In the genomic region with DNA sequence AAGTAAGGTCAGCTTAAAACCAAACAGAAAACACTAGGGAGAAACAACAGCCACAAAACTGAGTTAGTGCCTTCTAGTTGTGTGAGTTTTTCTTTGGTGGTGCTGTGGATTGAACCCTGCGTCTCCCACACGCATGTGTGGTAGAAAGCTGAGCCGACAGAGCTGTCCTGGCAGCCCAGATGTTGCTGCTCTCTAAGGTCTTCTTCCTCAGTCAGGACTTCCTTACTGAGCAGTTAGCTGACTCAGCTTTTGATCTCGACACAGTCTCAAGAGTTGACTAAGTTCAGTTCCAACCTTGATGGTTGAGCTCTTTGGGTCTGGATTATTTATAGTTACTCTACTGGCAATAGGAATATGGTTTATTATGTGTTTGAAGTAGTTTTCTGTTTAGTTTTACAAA, we compare ENCODE assay signal across 13 mouse cellular contexts.
DNase-seq lines count a peak whose midpoint lies in the region; ATAC-seq and TF ChIP-seq lines count a peak whose summit lies in the region.
"Had no signal": no experiment of that assay in that cellular context is flagged by ENCODE, and none has a peak within 500 bp of the region (broad histone marks: within the 10 kb centered on the region; RNA-seq: fewer than 3 reads in every experiment).

No protein-coding gene starts in this region.

- in situ Hi-C loops in ES-E14 (cut with MboI; ENCODE audit: low sequenced_read_pairs in 2 of 2, unreplicated experiment in 2 of 2) = no loop called here

- no peaks in the 10 kb centered on the region for H3K27me3 ChIP-seq in kidney, postnatal 0 days (ENCODE audit: insufficient read depth, low read length)
- H3K27me3 ChIP-seq in megakaryocyte, embryonic 14.5 days (replicated peaks) = no peaks in the 10 kb centered on the region
- H3K27me3 ChIP-seq: forebrain, embryonic 12.5 days; neural tube, embryonic 13.5 days had no signal

- H3K4me3 ChIP-seq in kidney, postnatal 0 days (replicated peaks; ENCODE audit: low read depth, low read length) = no peak overlapping the region
- no peak overlapping the region for H3K4me3 ChIP-seq in ES-E14 (ENCODE audit: insufficient read depth in 1 of 2, low read depth in 1 of 2, low read length in 2 of 2, poor library complexity in 1 of 2, severe bottlenecking in 1 of 2)
- H3K4me3 ChIP-seq in megakaryocyte, embryonic 14.5 days (replicated peaks) = peak overlapping the region; percentile 84
- H3K4me3 ChIP-seq: forebrain, embryonic 12.5 days had no signal

- peaks cover 7% of the 10 kb centered on the region; the same call in 1 of the 2 replicates for H3K4me1 ChIP-seq in kidney, postnatal 0 days (replicated peaks; ENCODE audit: insufficient read depth, low read length)
- H3K4me1 ChIP-seq in ES-E14 (ENCODE audit: control insufficient read depth in 2 of 2, insufficient read depth in 2 of 2, low read length in 2 of 2, poor library complexity in 1 of 2) = peaks cover 0 to 4% of the 10 kb centered on the region in 2 experiments; a peak in 1 of 4 replicates
- peaks cover 38% of the 10 kb centered on the region for H3K4me1 ChIP-seq in megakaryocyte, embryonic 14.5 days

- no peaks in the 10 kb centered on the region for H3K36me3 ChIP-seq in kidney, postnatal 0 days (ENCODE audit: insufficient read depth, low read length)
- peaks cover 2% of the 10 kb centered on the region for H3K36me3 ChIP-seq in ES-E14 (ENCODE audit: control insufficient read depth, insufficient read depth, low read length, poor library complexity, severe bottlenecking)
- peaks cover 32% of the 10 kb centered on the region for H3K36me3 ChIP-seq in megakaryocyte, embryonic 14.5 days (replicated peaks; ENCODE audit: low read length)
- H3K36me3 ChIP-seq: forebrain, embryonic 12.5 days; neural tube, embryonic 13.5 days had no signal

- DNase-seq in kidney, postnatal 0 days (ENCODE audit: low spot score) = peak; percentile 24
- DNase-seq in kidney, adult 18-20 months = no peak
- peak; percentile 22 for DNase-seq in CD4-positive helper T cell, adult 2 months (ENCODE audit: low read depth, low spot score)
- no peak for DNase-seq in ES-E14 (ENCODE audit: low read depth, low spot score)
- no peak for DNase-seq in cerebellum, postnatal 36 days
- DNase-seq in retina, postnatal 1 day = no peak
- DNase-seq: heart, postnatal 36 days; kidney, postnatal 14 days; lung, postnatal 10 days had no signal

- WGBS in kidney, postnatal 0 days = 35% methylated on average over 4 of the region's 4 CpGs

- no peak overlapping the region for H3K27ac ChIP-seq in kidney, postnatal 0 days
- no peak overlapping the region for H3K27ac ChIP-seq in ES-E14 (ENCODE audit: insufficient read depth, low read depth, low read length, poor library complexity, severe bottlenecking)
- H3K27ac ChIP-seq: forebrain, embryonic 12.5 days; neural tube, embryonic 13.5 days had no signal

- no peak for ATAC-seq in kidney, postnatal 0 days (replicated peaks; ENCODE audit: low FRiP score, low read depth)
- no peak for ATAC-seq in cerebellum, adult (ENCODE audit: insufficient number of reproducible peaks, low FRiP score, low TSS enrichment)

- no peak for TF ChIP-seq CTCF in kidney, postnatal 0 days (IDR thresholded peaks at IDR 0.05; ENCODE audit: low read depth)

- H3K9me3 ChIP-seq in kidney, postnatal 0 days (replicated peaks; ENCODE audit: low read length) = no peaks in the 10 kb centered on the region
- no peaks in the 10 kb centered on the region for H3K9me3 ChIP-seq in ES-E14 (ENCODE audit: control insufficient read depth, insufficient read depth, low read depth, low read length)
- H3K9me3 ChIP-seq in megakaryocyte, embryonic 14.5 days = no peaks in the 10 kb centered on the region
- H3K9me3 ChIP-seq: forebrain, embryonic 12.5 days; neural tube, embryonic 13.5 days had no signal

- no peak overlapping the region for H3K9ac ChIP-seq in kidney, postnatal 0 days (ENCODE audit: low read depth, low read length)
- H3K9ac ChIP-seq in ES-E14 (ENCODE audit: insufficient read depth, low read depth, low read length, poor library complexity, severe bottlenecking) = no peak overlapping the region
- H3K9ac ChIP-seq: forebrain, embryonic 12.5 days; neural tube, embryonic 13.5 days had no signal

- H3K4me2 ChIP-seq in kidney, postnatal 0 days (ENCODE audit: low read length) = no peak overlapping the region
- H3K4me2 ChIP-seq: forebrain, embryonic 12.5 days had no signal

TF ChIP-seq in ES-E14, 5 proteins besides CTCF, POLR2A, EP300 and RAD21:
- no peak for TF ChIP-seq ZC3H11A (IDR thresholded peaks at IDR 0.05; ENCODE audit: borderline replicate concordance, low read depth, low read length)
- no peak for TF ChIP-seq CHD2 (IDR thresholded peaks at IDR 0.05; ENCODE audit: low read depth, low read length)
- TF ChIP-seq HCFC1 (IDR thresholded peaks at IDR 0.05; ENCODE audit: borderline replicate concordance, insufficient read depth, low read length) = no peak
- no peak for TF ChIP-seq ZNF384 (IDR thresholded peaks at IDR 0.05; ENCODE audit: low read depth, low read length)
- peak; percentile 61; the same call in 1 of the 2 replicates for TF ChIP-seq MAFK (IDR thresholded peaks at IDR 0.05; ENCODE audit: insufficient read depth, low read depth, low read length)

Comparison
In these comparisons a context has a peak if more than half of its experiments do, and no peak if none do; other contexts are left out.
1. DNase-seq: peak in kidney, postnatal 0 days (single experiment) and CD4-positive helper T cell, adult 2 months (single experiment); none in kidney, adult 18-20 months (single experiment), ES-E14 (single experiment), cerebellum, postnatal 36 days (0 of 2) and retina, postnatal 1 day (single experiment).